ENCODE assay signal across 10 mouse cellular contexts in genomic region chr9:70331727-70332335, GRCm38 (mm10).
DNase-seq lines count a peak whose midpoint lies in the region; ATAC-seq lines count a peak whose summit lies in the region.
"Had no signal": no experiment of that assay in that cellular context is flagged by ENCODE, and none has a peak within 500 bp of the region (broad histone marks: within the 10 kb centered on the region; RNA-seq: fewer than 3 reads in every experiment).

No protein-coding gene starts in this region.

- no peak overlapping the region for H3K9ac ChIP-seq in embryonic facial prominence, embryonic 14.5 days (ENCODE audit: low read depth, low read length)

- no peak overlapping the region for H3K4me2 ChIP-seq in embryonic facial prominence, embryonic 14.5 days (ENCODE audit: low read depth, low read length)
- H3K4me2 ChIP-seq: liver, embryonic 11.5 days had no signal

- peak; percentile 72 for ATAC-seq in embryonic facial prominence, embryonic 14.5 days (ENCODE audit: low read depth)

- WGBS in embryonic facial prominence, embryonic 14.5 days: 73% methylated on average over 11 of the region's 11 CpGs
- WGBS in embryonic facial prominence, embryonic 10.5 days: 89% methylated on average over 11 of the region's 11 CpGs

- peak; percentile 74 for DNase-seq in embryonic facial prominence, embryonic 14.5 days (ENCODE audit: low spot score)
- no peak for DNase-seq in embryonic facial prominence, embryonic 10.5 days (ENCODE audit: low spot score)
- peak; percentile 6 to 10 for DNase-seq in urinary bladder, postnatal 36 days (ENCODE audit: low spot score in 2 of 2)
- no peak for DNase-seq in urinary bladder, postnatal 10 days (ENCODE audit: low spot score)
- peak; percentile 34 for DNase-seq in lung, postnatal 14 days
- no peak for DNase-seq in adrenal gland, postnatal 36 days
- DNase-seq in T-cell, adult 2 months (ENCODE audit: low spot score): no peak
- DNase-seq in thymus, postnatal 10 days (ENCODE audit: low spot score in 2 of 2): no peak

- H3K4me3 ChIP-seq in embryonic facial prominence, embryonic 14.5 days (ENCODE audit: low read depth, low read length): no peak overlapping the region
- H3K4me3 ChIP-seq in embryonic facial prominence, embryonic 10.5 days: no peak overlapping the region

- peaks cover 45% of the 10 kb centered on the region for H3K36me3 ChIP-seq in embryonic facial prominence, embryonic 14.5 days (ENCODE audit: control insufficient read depth, insufficient read depth, low read length)
- peaks cover 19% of the 10 kb centered on the region; the same call in 1 of the 2 replicates for H3K36me3 ChIP-seq in embryonic facial prominence, embryonic 10.5 days (replicated peaks)
- H3K36me3 ChIP-seq: G1E had no signal

- H3K4me1 ChIP-seq in embryonic facial prominence, embryonic 14.5 days (ENCODE audit: control insufficient read depth, insufficient read depth, low read length): no peaks in the 10 kb centered on the region
- no peaks in the 10 kb centered on the region for H3K4me1 ChIP-seq in embryonic facial prominence, embryonic 10.5 days

- H3K9me3 ChIP-seq in embryonic facial prominence, embryonic 14.5 days (ENCODE audit: control insufficient read depth, low read length): no peaks in the 10 kb centered on the region
- H3K9me3 ChIP-seq in embryonic facial prominence, embryonic 10.5 days: no peaks in the 10 kb centered on the region
- H3K9me3 ChIP-seq: G1E had no signal

- no peaks in the 10 kb centered on the region for H3K27me3 ChIP-seq in embryonic facial prominence, embryonic 14.5 days (replicated peaks; ENCODE audit: control insufficient read depth, insufficient read depth, low read length)
- H3K27me3 ChIP-seq in embryonic facial prominence, embryonic 10.5 days (replicated peaks; ENCODE audit: low read depth, poor library complexity, severe bottlenecking): no peaks in the 10 kb centered on the region

- peak overlapping the region; percentile 18; the same call in 1 of the 2 replicates for H3K27ac ChIP-seq in embryonic facial prominence, embryonic 14.5 days (replicated peaks; ENCODE audit: low read depth, low read length)
- no peak overlapping the region for H3K27ac ChIP-seq in embryonic facial prominence, embryonic 10.5 days (replicated peaks)

Comparison
In these comparisons a context has a peak if more than half of its experiments do, and no peak if none do; other contexts are left out.
1. DNase-seq: peak in embryonic facial prominence, embryonic 14.5 days (single experiment), urinary bladder, postnatal 36 days (2 of 2) and lung, postnatal 14 days (single experiment); none in embryonic facial prominence, embryonic 10.5 days (single experiment), urinary bladder, postnatal 10 days (single experiment), adrenal gland, postnatal 36 days (0 of 2), T-cell, adult 2 months (single experiment) and thymus, postnatal 10 days (0 of 2).